Mouse (Mus musculus): ENCODE measurements at regions not wholly inside any gene's neighbourhood (a gene's known extent, or its start where the extent isn't known, plus 50 kb on each side); places are given as distances from the start of the nearest gene placed in this dataset.

- DNase-seq (ENCODE audit: low spot score in 2 of 2), result no peak
These were observed 188.9 kb downstream of the Gm5426 start for GRCm38 (mm10) chr10:96325297-96325696.

- DNase-seq (ENCODE audit: low spot score in 2 of 2), result no peak
These were observed 194.5 kb downstream of the Gm5426 start for GRCm38 (mm10) chr10:96330639-96331487.

DNA sequence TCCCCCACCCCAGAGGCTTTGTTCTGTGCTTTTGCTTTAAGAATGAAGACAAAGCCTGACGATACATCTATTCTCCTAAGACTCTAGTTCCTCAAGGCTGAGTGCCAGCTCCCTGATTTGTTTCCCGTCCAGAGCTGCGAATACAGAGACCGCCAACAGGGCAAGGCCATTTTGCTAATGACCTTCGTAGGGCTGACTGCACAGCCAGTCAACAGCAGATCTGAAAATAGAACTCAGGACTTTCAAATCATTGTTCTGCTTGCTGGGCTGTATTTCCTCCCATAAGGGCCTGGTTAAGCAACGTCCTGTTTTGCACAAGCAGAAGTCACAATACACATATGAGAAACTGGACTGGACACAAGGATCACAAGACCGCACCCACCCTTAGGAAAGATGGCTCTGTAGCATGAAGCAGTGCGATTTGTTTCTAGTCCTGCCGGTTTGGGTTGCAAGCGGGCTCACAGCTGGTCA lies 196.4 kb downstream of the Gm5426 start:
- no peak for DNase-seq (ENCODE audit: low spot score in 2 of 2)

GRCm38 (mm10) chr10:96333224-96333623 lies 196.8 kb downstream of the Gm5426 start:
- DNase-seq (ENCODE audit: low spot score in 2 of 2), result no peak

DNA sequence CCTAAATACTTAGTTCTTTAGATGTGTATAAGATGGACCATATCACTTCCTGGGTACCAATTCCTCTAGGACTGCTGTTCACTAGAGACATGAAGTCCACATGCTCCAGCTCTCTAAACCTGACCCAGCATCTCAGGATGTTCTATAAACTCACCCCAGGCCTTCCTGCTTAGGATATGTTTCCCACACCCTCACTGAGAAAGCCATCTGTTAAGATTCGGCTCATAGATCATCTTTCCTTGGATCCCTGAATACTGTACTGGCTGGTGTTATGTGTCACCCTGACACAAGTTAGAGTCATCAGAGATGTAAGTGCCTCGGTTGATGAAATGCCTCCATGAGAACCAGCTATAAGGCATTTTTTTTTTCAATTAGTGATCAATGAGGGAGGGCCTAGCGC lies 199.9 kb downstream of the Gm5426 start:
- DNase-seq (ENCODE audit: low spot score in 2 of 2), result no peak

DNA sequence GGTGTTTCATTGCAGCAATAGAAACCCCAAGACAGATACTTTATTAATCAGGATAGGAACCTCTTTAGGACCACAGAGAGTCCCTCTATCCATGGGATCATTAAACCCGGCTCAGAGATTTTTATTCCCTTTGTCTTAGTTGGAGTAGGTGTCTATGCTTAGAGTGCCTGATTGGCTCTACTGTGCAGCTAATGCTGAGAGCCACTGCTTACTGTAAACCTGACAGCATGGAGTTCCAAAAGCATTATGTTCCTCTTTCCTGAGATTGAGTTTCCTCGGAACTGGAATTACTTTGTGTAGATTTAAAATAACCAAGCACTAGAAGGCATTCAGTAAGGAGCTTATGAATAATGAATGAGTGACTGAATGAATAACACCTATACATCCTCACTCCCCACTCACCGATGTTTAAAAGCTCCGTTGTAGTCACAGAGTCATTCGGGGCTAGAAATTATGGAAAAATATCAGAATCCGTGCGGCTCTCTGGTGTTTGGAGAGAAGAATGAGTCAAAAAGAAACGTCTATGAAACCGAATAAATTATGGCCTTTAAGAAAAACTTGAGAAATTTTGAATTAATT lies 200.8 kb downstream of the Gm5426 start:
- no peak for DNase-seq (ENCODE audit: low spot score in 2 of 2)

DNA sequence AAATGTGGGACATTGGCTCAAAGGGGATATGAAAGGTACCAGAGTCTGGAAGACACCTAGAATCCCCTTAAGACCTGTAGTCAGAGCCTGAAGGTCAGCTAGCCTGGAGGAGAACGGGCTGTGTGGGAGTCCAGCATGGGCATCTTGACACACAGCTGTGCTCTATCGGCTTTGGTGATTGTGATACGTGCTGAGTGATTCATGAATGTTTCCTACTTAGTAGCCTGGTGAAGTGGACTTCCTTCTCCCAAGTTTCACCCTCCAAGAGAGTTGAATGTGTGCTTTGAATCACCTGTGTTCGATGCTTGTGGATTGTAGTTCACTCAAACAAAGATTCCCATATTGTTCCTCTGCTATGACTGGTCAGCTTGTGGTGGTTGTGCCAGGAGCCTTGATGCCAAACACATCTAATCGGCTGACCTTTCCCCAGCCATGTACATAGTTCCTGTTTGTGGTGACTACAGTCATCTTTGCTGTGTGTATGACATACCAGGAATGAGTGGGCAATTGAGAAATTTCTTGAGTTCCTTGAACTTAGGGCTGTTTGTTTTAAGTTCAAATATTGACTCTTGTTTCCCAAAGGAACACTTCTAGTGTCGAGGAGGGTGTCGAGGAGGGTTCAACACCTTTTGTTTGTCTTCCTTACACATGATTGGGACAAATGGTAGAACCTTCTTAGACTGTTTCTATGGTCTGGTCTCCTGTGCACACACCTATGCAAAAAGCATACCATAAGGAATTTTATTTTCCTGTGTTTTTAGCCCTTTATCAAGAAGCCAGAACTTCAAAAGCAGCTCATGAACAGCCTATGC lies 201.6 kb downstream of the Gm5426 start:
- DNase-seq (ENCODE audit: low spot score in 2 of 2), result no peak

DNA sequence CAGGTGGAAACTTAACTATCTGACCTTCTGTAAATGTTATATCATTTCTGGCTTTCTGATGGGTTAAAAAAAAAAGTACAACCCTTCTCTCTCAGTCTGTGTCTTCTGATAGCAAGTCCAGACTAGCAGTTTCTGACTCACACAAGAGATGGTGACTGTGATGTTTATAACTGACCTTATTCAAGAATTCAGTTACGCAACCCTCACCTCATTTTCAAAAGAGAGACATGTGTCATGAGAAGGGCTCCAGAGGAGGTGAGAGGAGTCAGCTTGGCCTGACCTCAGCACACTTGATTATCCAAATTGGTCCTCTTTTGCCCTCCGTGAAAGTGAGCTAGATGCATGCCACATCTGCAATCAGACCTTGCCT lies 202.2 kb downstream of the Gm5426 start:
- no peak for DNase-seq (ENCODE audit: low spot score in 2 of 2)

DNA sequence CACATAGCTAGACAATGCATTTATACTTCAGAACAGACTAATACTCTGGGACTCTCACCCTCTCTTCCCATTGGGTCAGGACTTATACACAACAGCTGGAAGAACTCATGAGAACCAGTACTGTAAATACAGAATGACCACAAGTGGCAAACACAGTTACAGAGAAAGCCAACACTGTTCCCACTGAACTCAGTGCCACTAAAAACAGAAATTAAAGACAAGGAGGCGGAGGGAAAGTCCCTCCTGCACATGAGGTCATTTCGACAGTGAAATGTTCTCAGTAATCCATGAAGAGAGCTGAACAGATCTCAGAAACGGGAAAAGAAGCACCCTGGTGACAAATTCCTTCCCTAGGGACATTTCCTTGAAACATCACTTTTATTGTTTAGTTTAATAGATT lies 206.1 kb downstream of the Gm5426 start:
- no peak for DNase-seq (ENCODE audit: low spot score in 2 of 2)

DNA sequence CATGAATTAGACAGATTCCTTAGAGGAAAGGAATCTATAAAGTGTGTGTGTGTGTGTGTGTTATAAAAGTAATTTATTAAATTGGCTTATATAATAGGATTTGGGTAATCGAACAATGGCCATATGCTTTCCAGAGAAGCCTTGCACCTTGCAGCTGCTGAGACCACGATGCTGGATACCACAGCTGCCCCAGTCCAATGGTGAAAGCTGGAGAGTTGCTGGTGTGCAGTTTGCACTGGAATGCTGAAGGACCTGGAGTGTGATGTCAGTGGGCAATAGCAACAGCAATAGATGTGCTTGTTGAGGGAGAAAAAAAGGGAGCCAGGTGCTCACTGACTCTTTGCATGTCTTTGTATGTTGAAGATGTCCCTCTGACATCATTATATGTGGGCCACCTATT lies 207.3 kb downstream of the Gm5426 start:
- no peak for DNase-seq (ENCODE audit: low spot score in 2 of 2)

GRCm38 (mm10) chr10:96350692-96351091 lies 214.3 kb downstream of the Gm5426 start:
- no peak for DNase-seq (ENCODE audit: low spot score in 2 of 2)

DNA sequence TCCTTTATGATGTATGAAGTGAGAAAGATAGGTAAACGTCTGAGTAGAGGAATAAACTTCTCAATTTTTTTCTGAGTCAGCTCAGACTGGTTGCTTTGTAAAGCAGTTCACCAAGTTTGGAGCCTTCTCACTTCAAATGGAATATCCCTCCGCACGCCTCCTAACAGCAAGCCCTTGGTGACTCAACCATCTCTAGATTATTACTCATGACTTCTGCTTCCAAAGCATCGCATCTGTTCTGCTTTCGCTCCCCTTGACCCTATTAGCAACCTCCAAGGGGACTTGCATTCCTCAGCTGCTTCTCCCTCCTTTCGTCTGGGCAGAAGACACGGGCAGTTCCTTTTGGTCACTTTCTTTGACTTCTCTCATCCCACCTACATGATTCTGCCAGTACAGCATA lies 214.9 kb downstream of the Gm5426 start:
- DNase-seq (ENCODE audit: low spot score in 2 of 2), result no peak

- DNase-seq (ENCODE audit: low spot score in 2 of 2), result no peak
These were observed 220.7 kb downstream of the Gm5426 start for GRCm38 (mm10) chr10:96356980-96357624.

DNA sequence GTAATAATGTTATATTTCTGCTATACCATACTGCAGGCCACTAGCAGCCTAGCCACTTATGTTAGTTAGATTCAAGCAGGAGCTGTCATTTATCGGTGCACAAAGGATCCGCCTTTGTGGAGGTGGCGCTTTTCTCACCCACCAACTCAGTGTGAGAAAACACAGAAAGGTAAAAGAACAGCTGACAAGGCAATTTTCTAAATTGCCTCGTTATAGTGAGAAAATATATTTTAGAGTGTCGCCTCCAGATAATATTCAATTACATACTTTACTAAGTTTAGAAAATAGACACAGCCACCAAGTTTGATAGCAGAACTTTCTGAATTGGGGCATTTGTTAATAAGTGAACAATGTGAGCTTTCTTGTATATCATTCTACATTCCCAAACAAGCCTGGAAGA lies 221.2 kb downstream of the Gm5426 start:
- no peak for DNase-seq (ENCODE audit: low spot score in 2 of 2)

GRCm38 (mm10) chr10:96358984-96359383 lies 222.6 kb downstream of the Gm5426 start:
- no peak for DNase-seq (ENCODE audit: low spot score in 2 of 2)

DNA sequence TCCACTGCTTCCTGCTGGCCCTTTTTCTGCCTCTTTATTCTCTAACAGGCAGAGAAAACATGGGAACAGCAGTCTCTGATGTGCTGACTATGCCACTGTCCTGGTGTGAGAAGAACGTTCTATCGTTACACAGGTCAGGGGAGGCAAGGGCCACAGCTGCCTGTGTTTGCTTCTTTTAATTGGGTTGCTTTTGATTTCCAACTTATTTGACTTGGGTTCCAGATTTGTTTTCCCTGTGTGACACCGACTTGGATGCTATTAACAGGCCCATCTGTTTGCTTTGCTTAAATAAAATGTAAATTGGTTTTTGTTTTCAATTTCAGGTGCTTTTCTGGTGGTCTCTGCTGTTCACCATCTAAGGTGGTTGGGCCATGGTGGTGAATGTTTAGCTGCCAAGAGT lies 225.8 kb downstream of the Gm5426 start:
- DNase-seq (ENCODE audit: low spot score in 2 of 2), result no peak

- DNase-seq (ENCODE audit: low spot score in 2 of 2), result no peak
These were observed 227.5 kb downstream of the Gm5426 start for GRCm38 (mm10) chr10:96363867-96364266.

- no peak for DNase-seq (ENCODE audit: low spot score in 2 of 2)
These were observed 228.7 kb downstream of the Gm5426 start for GRCm38 (mm10) chr10:96365101-96365500.

DNA sequence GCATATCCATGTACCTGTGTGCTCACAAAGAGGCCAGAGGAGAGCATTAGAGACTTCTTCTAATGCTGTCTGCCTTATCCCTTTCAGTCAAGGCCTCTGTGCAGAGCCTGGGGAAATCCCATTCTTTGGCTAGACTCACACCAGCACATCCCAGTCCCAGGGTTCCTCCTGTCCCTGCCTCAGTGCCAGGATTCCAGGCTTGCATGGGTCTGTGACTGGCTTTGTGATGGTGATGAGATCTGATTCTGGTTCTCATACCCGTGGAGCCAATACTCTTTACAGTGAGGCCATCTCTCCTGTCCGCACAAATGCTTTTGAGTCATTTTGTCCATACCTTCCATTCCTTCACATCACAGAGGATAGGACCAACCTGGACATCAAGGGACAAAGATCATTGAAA lies 230.5 kb downstream of the Gm5426 start:
- DNase-seq (ENCODE audit: low spot score in 2 of 2), result no peak

DNA sequence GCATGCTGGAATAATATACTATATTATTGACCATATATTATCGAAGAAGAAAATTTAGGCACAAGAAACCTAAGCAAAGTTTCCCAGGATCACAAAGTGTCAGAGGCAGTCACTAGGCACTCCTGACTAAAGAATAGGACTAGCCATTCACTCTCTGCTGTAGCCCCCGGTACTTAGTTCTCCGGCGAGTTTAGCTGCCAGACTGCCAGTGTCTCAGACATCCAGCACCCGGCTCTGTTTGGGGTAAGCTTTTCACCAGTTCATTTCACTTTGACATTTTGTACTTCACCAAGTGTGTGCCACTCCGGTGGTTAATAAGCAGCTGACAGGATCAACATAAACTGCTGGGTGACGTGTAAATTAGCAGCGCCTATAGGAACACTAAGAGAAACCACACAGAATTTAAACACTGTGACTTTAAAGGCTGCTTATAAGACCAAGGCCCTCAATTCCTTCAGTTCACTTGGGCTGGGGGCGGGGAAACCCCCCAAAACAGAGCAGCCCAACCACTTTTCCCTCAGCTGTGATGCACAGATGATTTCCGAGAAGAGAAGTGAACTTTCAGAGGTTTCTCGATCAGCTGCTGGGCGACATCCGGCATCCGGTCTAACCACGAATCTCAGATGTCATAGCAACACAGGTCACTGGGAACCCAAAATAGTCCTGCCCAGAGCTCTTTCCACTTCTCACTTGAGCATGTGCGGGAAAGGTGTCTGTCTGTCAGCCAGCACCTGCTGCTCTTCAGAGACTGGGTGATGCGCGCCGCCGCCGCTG lies 234.3 kb downstream of the Gm5426 start:
- peak in 1 of 2 experiments; percentile 6 for DNase-seq (ENCODE audit: low spot score in 2 of 2)

GRCm38 (mm10) chr10:96371321-96371653 lies 234.9 kb downstream of the Gm5426 start:
- DNase-seq (ENCODE audit: low spot score in 2 of 2), result peak in 1 of 2 experiments; percentile 17
